Mouse (Mus musculus): Measurements from ENCODE around the gene Lamp5.

Gene Lamp5

DNA sequence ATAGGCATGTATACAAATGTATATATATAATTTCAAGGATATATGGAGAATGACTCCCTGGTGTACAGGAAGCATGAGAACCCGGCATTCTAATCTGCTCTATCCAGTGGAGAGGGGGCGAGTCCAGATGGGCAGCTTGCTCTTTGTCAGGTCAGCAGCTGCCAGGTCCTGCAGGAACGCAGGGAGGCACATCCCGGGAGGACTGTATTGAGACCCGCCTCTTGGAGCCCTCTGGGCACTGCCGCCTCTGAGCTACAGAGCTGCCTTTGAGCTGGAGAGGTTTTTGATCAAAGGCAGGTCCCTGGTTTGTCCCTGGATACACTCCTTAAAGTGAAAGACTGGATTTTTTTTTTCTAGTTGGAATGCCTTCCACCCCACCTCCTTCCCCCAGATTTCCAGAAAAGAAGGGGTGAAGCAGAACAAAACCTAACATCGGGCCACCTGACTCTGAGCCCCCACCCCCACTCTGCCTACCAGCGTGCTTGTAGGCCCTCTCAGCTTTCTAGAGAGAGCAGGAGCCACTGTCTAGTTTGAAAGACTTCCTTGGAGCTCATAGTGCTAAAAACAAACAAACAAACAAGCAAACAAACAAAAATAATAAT, at the start of gene Lamp5:
Gene Lamp5, plus strand, starts transcription at position 552 of the 602 bp plus-strand sequence.
- peak; percentile 51 to 57 for DNase-seq

DNA sequence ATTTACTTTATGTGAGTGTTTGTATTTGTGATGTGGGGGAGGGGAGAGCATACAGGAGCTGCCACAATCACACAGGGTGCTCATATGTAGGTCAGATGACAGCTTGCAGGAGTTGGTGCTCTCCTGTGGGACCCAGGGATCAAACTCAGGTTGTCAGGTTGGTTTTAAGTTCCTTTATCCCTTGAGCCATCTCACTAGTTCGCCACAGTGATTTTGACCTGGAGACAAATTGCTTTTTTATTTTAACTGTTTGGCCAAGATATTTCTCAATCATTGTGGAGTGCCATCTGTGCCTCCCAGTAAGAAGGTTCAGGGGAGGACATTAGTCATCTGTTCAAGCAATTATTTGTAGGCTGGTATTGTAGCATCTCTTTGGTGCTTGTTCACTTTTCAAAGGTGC, 48.2 kb upstream of the Lamp5 start:
- peak; percentile 31 to 47 for DNase-seq

DNA sequence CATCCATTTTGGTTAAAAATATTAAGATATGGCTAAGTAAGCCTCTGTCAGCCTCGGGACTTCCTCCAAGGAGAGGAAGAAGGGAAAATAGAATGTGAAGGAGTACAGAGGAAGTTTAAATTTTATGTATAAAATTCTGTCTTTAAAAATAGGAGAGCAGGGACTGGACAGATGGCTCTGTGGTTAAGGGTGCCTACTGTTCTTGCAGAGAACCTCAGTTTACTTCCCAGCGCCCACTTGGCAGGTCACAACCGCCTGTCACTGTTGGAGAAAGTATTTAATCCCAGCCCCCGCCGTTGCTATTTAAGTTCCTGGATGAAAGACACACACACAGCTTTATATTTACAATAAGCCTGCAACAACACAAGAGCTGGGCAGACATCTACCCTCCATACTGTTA, 45.8 kb upstream of the Lamp5 start:
- DNase-seq: no peak

DNA sequence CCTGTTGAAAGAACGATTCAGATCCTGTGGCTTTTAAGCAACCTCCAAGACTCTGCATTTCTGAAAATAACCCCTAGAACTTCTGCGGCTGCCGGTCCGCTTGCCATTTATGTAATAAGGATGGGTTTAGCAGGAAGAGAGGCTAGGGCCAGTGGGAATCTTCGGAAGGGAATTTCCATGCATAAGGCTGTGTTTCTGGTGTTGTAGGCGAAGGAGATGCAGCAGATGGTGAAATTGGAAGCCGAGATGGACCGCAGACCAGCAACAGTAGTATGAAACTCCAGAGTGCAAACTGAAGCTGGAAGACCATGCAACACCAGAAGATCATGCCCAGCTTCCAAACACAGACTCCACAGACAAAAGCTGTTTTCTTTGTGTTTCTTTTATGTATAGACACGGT, 39.3 kb upstream of the Lamp5 start:
- no peak for DNase-seq

DNA sequence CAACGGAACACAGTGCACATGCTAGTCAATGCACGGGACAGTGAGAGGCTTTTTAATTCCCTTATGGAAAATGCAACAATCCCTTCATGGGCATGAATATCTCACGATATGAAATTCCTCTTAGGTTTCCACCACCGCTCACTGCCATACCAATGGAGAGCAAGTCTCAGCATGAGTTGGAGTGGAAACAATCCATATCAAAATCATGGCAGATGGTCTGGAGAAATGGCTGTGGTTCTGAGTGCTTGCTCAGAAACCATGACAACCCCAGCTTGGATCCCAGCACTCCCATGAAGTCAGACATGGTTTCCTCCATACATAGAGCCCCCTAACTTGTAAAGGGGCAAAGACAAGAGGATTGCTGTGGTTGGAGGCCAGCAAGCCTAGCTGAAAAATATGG, 3.6 kb upstream of the Lamp5 start:
- peak; percentile 44 to 66 for DNase-seq

DNA sequence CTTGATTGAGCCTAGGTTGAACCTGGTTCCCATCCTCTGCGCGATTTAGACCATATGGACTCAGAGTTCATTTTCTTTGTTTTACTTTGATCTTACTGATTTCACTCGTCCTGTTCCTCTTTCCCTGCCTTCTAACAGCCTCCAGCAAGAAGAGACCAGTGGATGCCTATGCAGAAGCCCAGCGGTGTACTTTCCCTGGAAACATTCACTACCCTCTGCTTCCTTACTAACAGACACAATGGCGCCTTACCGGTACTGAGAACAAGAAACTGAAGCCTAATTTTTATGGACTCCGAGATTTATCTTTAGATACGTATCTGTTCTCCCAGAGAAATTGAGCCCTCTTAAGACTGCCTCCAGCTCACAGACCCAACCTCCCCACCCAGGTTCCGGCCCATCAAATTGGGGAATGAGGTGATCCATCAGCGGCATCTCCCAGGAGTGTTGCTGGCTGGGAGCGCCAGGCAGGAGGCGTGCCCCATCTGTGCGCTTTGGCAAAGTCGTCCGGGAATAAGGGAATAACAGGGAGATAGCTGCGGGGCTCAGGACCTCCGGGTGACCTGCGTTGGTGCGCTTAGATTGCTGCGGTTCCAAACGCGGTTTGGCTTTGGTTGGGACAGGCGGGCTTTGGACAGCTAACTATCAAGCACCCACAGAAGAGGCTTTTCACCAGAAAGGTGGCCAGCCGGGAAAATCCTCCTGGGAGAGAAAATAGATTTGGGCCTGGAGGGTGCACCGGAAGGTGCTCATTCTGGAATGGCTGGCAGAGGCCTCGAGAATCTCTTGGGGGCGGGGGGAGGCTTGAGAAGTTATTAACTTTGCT, 1.0 kb upstream of the Lamp5 start:
- DNase-seq: peak; percentile 64 to 72

DNA sequence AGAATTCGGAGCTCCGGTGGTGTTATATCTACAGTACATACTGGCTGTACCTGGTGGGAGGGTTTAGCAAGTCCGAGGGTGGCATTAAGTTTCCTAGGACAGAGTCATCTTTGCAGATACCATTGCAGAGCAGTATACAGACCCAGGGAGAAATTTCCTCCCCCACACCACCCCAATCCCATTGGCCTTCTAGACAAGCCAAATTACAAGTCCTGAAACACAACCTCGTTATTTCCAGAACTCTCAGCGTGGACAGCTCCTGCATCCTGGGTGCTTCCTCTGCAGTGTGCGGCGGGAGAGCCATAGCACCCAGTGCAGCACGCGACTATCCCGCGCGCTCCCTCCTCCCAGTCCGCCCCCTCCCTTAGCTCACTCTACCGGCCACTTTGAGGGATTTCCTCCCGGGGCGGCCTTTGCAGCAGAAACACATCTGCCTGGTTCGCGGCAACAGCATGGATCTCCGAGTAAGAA, 5.9 kb downstream of the Lamp5 start:
- DNase-seq: peak; percentile 26 to 48

DNA sequence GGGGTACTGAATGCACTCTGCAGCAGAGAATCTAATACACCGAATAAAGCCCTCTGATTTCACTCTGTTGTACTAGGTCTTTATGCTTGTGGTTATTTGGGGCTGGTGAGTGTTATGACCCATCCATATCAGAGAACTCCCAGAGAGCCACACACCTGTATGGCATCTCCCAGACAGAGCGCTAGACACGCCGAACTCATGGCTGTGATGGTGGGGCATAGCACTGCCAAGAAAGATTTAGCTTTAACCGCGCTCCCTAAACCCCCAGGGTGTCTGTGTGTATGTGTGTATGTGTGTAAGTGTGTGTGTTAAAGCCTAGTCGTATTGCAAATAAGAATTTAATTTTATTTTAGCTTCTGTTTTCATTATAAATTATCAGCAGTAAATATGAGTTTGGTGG, 6.4 kb downstream of the Lamp5 start:
- peak; percentile 19 to 21 for DNase-seq

DNA sequence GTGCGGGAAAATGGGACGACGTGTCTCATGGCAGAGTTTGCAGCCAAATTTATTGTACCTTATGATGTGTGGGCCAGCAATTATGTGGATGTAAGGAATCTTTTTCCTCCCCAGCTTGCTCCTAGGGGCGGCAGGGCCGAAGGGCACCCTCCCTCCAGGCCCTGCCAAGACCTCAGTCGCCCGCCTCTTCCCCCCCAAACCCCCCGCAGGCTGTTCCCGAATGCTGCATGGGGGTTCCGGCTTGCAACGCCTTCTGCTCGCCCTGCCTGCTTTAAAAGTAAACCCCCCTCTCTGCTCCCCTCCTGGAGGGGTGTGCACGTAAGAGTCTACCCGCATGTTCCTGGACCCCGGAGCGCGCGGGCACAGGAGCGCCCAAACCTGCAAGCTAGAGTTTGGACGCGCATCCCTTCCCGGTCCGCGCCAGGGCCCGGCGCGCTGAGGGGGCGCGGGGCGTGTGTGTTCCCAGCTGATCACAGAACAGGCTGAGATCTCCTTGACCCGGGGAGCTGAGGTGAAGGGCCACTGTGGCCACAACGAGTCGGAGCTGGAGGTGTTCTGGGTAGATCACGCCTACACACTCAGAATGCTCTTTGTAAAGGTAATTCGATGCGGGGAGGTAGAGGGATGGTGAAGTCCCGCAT, 7.1 kb downstream of the Lamp5 start:
- DNase-seq: peak; percentile 29 to 32

DNA sequence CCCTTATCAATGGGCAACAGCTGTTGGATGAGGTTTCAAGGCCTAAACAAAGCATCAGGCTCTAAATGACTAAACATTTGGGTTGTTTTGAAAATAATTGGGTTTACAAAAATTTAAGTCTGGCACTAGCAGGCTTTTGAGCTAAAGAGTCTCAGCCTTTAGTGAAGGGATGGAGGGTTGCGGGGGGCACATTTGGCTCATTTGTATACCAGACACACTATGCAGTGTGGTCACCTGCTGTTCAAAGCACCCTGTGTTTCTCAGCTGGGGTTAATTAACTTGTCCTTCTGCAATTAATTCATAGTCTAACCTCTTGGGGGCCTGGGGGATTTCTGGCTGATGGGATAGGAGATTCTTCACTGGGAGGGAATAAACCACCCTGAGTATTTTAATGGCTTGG, 12.3 kb downstream of the Lamp5 start:
- no peak for DNase-seq

DNA sequence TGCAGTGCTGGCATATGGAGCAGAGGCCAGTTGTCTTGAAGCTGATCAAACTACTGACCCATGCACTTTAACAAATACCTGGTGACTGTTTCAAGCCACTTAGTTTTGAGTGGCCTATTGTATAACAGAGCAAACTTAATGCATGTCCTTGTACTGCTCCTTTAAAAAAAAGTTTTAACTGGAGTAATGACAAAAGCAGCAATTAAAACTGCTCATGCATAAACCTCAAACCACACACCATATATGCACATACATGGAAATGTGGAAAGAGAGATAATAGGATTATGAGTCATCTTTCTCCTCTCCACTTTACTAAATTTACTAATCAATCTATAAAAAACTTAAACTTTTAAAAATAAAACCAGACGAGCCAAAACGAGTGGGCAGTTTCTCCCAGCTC, 43.9 kb downstream of the Lamp5 start:
- DNase-seq: no peak

DNA sequence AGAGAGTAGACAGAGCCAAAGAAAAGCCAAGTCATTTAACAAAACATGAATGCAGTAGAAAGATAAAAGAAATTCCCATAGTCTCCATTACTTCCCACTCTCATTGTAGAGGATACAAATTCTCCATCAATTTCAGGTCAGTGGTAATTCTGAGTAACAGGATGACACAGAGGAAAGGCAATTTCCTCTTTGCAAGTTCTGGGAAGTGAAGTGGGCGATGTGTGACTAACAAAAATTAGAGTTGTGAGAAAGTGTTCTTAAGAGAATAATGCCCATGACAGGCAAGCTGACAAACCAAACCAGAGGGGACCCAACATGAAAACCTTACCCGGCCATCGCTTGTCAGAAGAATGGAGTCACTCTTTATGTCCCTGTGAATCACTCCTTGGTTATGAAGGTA, 45.1 kb downstream of the Lamp5 start:
- no peak for DNase-seq

DNA sequence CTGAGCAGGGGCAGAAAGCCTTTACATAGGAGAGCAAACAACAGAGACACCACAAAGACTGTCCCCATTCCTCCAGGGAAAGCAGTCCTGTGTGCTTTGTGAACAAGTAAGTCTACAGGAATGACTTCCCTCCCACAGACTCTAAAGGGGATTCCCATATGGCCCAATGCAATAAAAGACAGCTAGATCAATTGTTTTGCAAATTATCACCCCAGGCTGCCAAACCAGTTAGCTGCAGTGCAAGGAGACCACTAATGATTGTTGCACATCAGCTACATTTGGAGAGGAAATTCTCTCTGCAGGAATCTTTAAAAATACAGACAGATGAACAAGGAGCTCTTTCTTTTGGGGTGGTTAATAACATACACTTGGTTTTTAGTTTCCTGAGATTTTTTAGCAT, 55.6 kb downstream of the Lamp5 start:
- peak in 1 of 2 experiments; percentile 10 for DNase-seq

DNA sequence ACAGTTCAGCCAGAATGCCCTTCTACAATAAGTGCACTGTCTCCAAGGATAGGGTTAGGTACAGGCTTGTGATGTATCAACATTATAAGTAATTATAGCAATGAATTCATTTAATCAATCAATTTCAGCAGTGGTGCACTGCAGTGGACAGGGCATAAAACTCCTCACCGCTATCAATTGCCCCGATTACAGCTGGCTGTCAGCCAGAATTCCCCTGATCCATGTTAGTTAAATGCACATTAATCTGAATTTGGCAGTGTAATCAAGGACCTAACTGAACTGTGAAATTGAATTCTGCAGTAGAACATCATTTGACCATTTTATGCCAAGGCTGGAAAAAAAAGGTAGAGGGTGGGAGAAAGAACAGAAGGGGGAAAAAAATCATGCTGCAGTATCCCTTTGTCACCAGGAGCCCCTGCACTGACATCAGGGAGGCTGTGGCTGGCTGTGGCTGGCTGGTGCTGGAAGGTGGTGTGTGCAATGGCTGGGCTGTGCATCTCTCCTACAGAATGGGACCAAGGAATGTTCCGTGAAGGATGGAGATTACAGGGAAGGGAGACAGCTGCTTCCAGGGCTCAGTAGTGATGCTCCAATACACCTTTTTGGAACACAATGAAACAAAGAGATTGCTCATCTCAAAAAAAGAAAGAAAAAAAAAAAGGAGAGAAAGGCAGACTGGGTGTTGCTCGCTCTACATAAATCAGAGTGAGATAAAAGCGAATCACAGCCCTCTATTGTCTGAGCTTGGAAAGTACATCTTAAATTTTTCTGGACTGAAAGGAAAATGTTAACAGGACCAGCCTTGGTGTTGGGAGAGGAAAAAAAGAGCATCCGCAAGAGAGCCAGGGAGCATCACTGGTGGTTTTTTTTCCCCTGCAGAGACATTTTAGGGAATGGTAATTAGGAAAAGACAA, 56.3 kb downstream of the Lamp5 start:
- DNase-seq: peak; percentile 71 to 74

DNA sequence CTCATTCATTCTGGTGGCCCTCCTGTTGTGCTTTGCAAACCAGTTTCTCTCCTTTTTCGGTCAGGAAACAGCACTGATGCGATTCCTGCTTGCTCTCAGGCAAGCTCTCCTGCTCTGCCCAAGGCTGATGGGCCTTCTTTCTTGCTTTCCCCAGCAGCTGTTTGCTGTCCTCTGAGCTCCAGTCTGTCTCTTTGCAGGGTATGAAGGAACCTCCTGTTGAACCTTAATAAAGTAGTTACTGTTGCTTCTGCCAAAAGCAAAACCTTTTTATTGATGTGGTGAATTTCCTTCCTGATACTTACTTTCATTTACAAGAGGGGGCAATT, 57.0 kb downstream of the Lamp5 start:
- DNase-seq: peak; percentile 23 to 29

DNA sequence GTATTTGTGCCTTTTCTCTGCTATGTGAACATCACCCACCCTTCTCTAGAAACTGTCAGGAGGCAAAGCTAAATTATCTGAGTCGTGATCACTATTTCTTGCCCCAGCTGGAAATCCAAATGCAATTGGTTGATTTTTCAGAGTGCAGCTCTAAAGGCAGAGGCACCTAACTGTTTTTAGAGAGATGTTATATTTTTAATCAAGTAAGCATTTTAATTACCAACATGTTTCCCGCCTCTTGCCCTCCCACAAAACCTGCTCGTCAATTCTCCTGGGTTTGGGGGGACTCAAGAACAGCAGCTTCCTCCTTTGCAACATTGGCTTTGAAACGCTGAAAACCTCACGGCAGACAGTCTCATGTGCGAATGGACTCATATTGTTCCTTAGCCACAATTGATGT, 61.3 kb downstream of the Lamp5 start:
- no peak for DNase-seq

DNA sequence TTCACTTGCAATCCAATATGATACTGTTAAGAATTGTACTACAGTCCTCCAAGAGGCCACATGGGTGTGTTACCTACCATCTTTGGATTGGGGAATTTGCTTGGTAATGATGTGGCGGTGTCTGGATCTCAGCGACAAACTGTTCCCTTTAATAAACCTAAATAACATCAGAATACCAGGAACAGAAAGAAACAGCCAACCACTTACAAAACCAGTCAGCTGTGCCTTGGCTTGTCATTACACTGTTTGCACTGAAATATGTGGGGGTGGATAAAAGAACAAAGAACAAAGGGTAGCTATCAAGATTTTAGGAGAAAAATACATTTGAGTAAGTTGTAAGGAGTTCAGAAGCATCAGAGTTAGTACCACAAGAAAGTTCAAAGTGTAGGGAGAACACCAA, 66.0 kb downstream of the Lamp5 start:
- no peak for DNase-seq
